Mouse (Mus musculus): Measurements from ENCODE around the gene Fto.

Fto gene

DNA sequence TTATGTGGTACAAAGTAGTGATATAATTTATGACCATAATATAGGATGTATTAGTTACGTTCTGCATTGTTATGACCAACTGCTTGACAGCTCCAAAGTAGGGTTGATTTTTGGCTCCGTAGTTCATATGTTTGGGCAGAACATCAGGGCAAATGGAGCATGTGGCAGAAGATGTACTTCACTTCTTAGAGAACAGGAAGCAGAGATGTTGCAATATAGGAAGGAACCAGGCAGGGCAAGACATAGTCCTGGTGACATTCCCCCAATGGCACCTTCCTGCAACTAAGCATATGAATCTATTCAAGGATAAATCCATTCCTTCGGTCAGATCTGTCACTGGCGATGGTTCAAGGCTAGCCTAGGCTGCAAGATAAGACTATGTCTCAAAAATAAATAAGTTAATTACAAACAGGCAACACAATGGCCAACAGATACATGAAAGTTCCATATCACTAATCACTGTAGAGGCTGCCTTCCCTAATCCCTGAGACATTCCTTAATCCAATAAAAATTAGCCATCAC, 44.2 kb downstream of the Fto start:
- no peak for DNase-seq (ENCODE audit: low spot score in 2 of 2)

DNA sequence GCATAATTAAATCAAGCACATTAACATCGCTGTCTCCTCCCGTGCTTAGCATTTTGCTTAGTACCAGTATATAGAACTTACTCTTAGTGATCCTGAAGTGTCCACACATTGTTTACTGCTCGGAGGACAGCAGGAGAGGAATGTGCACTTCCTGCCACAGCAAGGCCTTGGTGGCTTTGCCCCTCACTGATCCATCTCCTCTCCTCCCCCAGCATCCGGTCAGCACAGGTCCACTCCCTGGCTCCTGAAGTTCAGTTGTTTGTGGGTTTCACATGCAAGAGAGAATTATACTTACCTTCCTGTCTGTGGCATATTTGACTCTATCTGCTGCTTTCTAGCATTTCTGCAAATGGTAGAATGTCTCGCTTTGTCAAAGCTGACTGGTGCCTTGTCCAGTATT, 44.7 kb downstream of the Fto start:
- no peak for DNase-seq (ENCODE audit: low spot score in 2 of 2)

DNA sequence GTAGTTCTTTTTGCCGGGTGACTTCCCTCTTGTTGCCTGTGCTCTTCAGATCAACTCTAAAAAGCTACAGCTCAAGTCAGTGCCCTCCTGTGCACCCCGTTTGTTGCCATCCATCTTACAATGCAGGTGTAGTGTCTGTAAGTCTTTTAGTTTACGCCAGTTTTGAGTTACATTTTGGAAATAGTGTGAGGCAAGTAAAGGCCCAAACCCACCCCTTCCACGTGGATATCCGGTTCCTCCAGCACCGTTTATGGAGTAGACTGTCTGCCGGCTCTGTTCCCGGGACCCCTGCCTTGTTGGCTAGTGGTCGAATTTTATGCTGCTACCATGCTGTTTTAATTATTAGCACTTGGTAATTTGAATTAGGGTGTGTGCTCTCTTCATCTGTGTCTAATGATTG, 46.2 kb downstream of the Fto start:
- DNase-seq (ENCODE audit: low spot score in 2 of 2), result no peak

DNA sequence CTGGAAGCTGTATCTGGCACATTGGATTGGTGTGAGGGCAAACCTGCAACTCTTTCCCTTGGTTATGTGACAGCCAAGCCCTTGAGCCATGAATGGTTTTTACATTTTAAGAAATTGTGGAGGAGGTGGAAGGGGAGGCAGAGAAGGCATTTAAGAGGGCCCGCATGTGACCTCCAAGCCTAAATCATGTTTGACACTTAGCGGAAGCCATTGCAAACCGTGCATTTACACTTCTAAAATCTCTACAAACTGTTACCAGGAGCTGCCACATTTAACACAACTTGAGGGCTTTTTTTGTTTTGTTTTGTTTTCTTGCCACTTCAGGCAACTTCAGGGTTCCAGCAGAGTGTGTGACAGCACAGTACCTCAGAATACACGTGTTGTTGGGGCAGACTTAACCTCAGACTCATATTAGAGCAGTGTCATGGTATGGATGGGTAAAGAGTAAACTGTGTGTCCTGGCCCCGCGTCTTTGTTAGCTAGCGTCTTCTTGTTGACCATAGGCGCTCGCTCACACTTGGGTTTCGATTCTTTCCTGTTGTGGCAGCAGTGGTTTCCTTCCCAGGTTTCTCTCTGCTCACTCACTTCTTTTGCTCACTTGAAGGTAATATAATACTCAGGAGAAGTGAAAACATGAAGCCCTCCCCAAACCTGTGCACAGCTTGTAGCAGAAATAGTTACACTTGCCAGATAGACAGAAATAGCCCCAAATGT, 47.5 kb downstream of the Fto start:
- no peak for DNase-seq (ENCODE audit: low spot score in 2 of 2)

DNA sequence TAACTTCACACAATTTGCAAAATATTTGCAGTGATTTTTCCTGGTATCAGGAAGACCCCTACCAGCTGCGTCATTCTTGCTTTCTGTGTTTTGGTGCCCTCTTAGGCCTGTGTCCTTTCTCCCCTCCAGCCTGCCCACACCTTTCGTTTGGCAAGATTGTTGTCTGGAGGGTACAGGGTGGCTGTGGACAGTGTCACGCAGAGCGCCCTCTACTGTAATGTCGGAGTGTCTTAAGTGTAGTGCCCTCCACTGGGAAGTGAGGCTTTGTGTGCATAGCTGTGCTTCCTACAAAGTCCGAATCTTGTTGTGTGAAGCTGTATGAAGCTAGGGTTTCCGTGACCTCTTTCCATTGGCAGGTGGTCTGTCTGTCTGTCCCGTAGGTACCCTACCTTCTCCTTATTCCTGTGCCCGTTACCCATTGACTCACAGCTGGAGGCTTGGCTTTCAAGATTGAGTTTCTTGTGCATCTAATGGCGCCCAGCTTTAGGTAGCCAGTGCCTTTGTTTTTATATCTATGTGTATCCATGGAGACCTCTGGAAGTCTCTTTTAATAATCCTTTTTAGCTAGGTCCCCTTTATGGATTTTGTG, 50.0 kb downstream of the Fto start:
- no peak for DNase-seq (ENCODE audit: low spot score in 2 of 2)

DNA sequence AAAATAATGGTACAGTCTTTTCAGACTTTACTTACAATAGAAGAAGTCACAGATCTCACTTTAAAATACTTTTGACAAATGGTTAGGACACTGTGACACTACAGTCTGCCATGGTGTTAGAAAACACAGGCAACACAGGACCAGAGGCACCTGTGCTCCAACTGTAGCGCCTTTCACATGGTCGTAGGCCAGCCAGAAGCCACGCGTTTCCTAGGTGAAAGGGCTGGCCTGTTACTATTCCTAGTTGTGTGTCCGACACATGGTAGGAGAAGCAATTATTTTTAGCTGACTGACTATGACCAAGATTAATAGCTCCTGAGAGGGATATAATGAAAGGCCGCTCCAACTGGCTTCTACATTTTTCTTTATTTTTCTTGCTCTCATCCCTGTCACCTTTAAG, 50.9 kb downstream of the Fto start:
- DNase-seq (ENCODE audit: low spot score in 2 of 2), result no peak

DNA sequence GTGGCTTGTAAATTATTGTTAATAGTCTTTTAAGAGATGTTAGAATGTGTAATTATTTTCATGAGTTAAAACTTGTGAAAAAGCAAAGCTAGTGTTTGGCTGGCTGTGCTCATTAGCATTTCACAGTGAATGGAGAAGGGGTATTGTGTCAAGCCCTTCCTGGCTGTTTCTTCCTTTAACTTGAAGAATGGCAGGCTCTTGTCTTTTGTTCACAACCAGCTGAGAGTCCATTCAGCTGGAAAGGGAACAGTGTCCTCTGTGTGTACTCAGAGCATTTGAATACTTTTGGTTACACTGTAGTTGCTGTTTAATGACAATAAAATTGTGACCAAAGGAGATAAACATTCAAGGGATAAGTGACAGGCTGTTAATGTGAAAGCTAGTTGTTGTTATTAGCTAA, 52.5 kb downstream of the Fto start:
- no peak for DNase-seq (ENCODE audit: low spot score in 2 of 2)

DNA sequence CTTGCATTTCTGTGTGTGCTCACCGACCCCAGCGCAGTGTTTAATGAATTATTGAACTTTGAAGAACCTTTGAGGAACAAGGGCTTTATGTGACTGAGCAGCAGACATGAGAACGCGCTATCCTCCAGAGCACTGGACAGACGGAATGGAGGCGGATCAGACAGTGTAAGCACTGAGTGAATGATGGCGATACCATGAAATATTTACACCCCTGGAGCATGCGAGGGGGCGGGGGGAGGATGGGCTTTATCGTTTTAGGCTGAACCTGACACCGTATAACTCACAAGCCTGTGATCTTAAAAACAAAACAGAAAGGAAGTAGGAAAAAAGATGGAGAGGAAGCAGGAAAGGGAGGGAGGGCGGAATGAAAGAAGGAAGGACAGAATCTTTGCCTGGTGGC, 57.6 kb downstream of the Fto start:
- no peak for DNase-seq (ENCODE audit: low spot score in 2 of 2)

DNA sequence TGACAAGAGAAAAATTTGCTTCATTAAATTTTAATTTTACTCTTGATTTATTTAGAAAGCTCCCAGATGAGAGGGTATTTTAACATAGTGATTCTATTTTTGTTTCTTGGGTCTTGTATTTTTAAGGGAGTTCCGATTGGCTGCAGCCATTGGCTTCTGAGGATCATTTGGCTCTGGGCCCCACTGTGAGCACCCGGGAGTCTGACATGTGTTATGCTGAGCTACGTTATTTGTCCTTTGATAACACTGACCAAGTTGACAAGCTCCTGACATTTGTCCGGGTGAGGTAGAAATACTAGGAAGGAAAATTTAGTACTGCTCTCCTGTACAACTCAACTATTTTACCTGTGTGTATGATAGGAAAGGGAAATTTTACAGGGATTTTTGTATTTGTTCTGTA, 58.7 kb downstream of the Fto start:
- DNase-seq (ENCODE audit: low spot score in 2 of 2), result no peak

DNA sequence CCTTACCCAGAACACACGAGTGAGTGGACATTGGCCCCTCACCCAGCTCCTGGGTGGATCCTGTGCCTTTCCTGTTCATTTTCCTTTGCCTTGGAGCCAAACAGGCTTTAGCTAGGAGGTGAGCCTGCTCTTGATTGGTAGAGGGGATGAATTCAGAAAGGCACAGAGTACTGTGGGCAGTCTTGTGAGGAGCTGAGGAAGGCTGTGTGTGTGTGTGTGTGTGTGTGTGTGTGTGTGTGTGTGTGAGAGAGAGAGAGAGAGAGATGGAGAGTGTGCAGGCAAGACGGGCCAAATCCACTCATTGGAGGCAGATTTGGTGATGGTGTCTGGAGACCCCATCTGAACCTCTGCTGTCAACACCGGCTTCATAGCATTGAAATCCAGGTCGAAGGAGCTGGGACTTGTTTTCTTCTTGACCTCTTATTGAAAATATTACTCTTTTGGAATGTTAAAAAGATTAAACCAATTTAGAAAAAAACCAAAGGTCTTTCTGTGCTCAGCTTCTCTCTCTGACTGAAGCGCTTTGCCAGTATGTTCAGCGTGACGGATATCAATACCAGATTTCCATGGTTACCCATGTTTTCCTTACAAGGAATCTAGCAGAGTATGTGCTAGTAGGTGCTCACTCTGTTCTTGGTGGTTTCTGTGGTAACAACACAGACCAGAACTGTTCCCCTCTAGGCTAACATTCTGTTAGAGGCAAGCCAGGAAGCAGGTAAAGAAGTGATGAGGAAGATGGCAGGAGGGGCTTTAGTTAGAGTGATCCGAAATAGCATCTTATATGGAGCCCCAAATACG, 59.7 kb downstream of the Fto start:
- DNase-seq (ENCODE audit: low spot score in 2 of 2), result no peak

DNA sequence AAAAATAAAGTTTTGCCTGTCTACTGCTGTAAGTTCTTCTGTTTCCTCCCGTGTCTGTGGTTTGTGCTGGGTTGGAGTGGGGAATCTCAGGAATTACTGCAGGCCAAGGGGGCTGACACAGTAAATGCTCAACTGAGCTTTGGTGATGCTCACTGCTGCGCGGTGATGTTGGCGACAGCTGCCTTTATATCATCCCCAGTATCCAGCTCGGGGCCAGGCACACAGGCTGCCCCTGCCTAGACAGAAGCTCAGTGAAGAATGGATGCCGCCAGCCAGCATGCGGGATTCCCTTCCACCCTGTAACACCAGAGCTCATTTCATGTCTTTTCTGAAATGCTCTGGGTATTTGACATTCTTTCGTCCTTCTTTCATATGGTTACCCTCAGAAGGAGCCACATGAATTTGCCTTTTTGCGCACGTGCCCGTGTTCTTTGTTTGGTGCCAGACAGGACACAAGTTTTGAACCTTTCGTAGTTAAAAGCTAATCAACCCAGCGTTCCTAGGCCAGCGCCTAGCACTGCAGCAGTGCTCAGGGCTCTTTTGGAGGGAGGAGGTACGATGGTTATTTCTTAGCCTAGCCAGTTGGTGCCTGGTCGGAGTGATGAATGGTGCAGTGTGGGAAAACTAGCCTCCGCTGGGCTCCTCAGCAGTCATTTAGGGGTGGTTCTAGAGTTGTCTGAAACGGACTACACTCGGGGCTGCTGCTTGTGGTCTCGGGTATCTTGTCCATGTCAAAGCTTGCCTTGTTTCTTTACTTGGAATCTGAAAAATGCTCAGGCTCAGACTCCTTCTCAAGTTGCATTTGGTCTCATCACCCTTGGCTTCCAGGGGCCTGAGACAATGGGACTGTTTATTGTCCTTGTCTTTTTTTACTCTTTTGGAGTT, 62.0 kb downstream of the Fto start:
- DNase-seq (ENCODE audit: low spot score in 2 of 2), result no peak

DNA sequence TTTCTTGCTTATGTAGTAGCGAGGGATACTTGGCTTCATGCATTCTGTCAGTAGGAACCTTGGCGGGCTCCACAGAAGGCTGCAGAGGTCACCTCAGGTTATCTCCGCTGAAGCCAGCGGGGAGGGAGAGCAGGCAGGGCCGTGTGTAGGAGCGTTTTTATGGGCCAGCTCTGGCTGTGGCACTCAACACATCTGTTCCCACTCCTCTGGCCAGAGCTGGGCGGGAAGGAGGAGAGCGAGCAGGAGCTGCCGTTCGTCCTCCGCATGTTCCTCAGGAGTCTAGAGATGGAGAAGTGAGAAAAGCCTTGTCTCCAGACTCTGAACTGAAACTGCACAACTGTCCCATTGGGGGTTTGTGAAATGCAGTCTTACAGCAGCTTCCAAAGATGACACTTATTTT, 63.5 kb downstream of the Fto start:
- no peak for DNase-seq (ENCODE audit: low spot score in 2 of 2)

DNA sequence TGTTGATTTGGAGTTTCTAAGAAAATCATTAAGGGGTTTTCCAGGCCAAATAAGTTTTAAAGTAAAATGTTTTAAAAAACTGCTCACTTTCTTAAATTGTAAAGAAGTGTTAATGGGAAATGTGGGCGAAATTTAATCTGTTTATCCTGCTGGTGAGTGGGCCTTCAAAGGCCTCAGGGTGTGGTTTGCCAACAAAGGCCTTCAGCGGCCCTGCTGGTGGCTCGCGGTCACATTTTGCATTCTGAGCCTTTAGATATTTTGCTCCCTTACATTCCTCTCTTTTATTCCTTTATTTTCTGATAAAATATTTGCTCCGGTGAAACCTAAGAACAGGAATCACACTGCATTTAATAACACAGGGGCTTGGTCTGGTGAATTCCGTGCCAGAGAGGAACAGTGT, 64.0 kb downstream of the Fto start:
- no peak for DNase-seq (ENCODE audit: low spot score in 2 of 2)

DNA sequence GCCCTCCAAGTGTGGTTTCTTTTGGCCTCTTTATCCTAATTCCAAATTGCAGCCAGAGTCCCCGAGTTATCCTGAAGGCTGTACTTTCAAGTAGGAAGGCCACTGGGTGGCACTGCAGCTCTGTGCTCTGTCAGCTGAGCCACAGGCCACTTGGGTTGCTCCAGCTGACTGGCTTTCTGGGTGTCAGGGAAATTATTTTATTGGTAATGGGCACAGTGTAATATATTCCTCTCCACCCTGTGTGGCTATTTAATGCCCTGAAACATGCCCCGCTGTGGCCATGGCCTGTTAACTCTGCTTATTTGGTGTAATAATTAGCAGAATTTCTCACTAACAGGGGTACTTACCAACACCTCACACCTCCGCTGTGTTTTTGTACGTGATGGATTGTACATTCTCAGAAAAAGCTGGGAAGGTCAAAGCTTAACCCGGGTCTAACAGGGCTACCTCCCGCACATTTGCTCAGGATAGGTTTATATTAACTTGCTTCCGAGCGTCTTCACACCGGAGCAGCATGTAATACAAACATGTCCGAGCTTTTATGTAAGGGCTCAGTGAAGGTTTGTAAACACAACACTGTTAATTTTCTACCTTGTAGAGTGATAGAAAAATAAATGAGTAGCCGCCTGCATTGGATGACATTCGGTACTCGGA, 65.6 kb downstream of the Fto start:
- DNase-seq (ENCODE audit: low spot score in 2 of 2), result peak; percentile 14 to 36

DNA sequence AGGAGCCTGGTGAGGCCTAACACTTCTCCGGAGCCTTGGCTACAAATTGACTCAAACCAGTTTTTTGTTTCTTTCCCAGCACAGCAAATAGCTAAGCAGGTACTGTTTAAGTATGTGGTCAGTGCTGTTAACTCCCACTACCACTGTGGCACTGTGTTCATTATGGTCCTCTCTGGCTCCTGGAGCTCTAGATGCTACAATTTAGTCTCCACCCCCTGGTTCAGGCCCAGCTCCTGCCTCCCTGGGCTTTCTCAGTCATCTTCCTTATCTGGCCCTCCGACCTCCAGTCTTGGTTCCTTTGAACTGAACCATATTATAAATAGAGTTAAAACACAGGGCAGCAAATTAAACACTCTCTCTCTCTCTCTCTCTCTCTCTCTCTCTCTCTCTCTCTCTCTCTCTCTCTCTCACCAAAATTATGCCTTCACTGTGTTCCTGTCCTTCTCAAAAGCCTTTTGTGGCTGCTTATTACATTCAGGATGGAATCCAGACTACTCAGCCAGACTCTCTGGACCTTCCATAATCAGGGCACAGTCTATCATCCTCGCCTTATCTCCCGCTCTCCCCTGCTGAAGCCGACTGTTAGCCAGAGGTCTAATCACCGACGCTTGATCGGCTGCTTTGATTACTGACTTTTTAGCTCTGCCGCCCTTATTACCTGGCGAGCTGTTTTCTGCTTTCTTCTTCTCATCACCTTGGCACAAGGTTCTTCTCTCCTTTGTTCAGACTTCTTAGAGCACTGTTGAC, 67.6 kb downstream of the Fto start:
- no peak for DNase-seq (ENCODE audit: low spot score in 2 of 2)

DNA sequence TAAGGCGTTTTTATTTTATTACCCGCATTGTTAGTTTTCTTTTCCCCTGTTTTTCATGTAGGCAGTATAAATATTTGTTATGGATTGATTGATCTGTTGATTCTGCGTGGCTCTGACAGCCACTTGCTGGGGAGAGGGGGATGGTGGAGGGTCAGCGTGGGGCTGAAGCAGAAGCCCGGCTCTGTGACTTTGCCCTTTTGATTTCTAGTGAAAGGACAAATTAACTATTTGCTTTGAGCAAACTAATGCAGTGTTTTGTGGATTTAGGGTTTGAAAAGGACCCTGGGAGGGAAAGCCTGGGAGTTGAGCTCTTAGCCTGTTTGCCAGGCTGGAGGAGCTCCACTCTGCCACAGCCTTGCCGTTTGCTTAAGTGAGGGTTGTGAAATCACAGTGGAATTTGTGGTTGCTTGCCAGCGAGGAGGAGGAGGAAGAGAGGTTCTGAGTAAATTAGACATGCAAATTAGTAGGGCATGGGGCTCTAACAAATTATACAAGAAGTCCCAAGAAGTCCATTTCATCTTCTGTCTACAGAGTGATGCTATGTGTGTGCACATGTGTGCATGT, 68.3 kb downstream of the Fto start:
- no peak for DNase-seq (ENCODE audit: low spot score in 2 of 2)

DNA sequence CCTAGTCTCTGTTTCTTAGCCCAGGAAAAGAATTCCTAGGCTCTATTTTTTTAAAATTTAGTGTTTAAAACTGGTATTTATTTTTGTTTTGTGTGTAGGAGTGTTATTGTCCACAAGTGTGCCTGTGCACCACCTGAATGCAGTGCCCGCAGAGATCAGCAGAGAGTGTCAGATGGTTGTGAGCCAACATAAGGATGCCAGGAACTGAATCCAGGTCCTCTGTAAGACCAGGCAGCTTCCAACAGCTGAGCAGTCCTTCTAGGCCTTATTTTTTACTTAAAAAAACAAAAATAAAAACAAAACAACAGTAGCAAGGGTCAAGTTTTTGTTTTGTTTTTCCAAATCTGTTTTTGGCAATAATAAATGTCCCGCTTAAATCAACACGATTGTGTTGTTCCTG, 69.9 kb downstream of the Fto start:
- DNase-seq (ENCODE audit: low spot score in 2 of 2), result no peak

DNA sequence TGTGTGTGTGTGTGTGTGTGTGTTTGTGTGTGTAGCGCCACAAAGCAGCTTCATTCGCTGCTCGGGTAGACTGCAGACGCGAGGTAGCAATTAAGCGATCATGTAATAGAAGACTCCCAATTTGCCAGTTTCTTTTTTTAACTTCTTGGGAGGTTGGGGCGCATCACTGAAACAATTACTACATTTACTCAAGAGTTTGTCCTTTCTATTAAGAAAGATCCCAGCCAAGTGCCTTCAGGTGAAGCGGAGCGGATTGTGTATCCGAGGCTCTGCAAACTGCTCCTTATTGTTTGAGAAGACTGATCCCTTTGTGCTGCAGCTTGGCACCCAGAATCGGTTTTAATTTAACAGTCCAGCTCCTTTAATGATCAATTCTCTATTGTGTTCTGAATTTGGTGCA, 70.5 kb downstream of the Fto start:
- no peak for DNase-seq (ENCODE audit: low spot score in 2 of 2)

DNA sequence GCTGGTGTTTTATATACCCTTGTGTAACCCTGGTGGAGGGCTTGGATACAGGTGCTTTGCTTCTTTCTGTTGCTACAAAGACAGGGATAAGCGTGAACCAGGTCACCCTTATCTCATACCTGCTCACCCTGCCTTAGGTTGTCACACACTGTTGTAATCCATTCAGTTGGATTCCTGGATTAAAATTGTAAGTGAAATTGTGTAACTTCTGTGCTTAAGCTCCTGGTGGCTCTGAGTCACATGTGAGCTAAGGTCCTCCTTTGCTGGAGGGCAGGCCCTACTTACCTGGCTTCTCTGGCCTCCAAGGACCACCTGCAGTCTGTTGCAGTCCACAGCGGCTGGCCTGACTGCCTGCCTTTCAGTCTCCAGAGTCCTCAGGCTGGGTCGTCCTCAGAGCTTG, 71.1 kb downstream of the Fto start:
- DNase-seq (ENCODE audit: low spot score in 2 of 2), result no peak

DNA sequence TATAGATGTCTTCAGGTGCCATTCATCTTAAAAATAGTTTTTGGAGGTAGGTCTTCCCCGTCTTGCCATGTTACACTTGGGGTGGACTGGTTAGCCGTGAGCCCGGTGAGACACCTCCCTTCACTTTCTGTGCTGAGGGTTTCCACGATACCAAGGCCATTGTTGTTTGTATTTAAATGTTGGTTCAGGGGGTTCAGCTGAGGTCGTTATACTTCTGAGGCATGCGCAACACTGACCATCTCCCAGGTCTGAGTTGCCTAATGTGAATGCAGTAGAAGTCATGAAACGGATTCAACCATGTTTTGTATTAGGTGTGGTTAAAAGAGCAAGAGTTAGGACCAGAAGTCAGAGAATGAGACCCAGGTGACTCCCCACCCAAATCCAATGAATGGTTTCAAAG, 72.5 kb downstream of the Fto start:
- no peak for DNase-seq (ENCODE audit: low spot score in 2 of 2)
